Mouse (Mus musculus): ENCODE data around the gene N4bp2. TPM values are rescaled to one million over a fixed set of nuclear protein-coding genes. Genes with fewer than 3 reads are reported as not detected.
A peak's percentile ranks its signal among the peaks of the same experiment; 100 is the strongest.

N4bp2 gene
- total and polyA plus RNA-seq, 3 experiments: 2.4 to 11.1 (median 11.1) TPM

- H3K27ac ChIP-seq: no peak overlapping the region
- no peak for TF ChIP-seq EP300 (IDR thresholded peaks at IDR 0.05; ENCODE audit: insufficient read depth, low read depth, low read length)
Observed at GRCm38 (mm10) chr5:65850765-65851164, 87.4 kb downstream of the N4bp2 start.

GRCm38 (mm10) chr5:65854786-65855191, 91.5 kb downstream of the N4bp2 start:
- intact Hi-C loops (cut with DNase I): no loop called here

More at GRCm38 (mm10) chr5:65850765-65851164, 87.4 kb downstream of the N4bp2 start:
- intact Hi-C loops (cut with DNase I): no loop called here
- no peaks in the 10 kb centered on the region for H3K4me1 ChIP-seq (ENCODE audit: control insufficient read depth, insufficient read depth, low read length)
- no peaks in the 10 kb centered on the region for H3K79me2 ChIP-seq (replicated peaks; ENCODE audit: control insufficient read depth, insufficient read depth, low read length)
- H3K4me3 ChIP-seq: no peak overlapping the region
- no peaks in the 10 kb centered on the region for H3K27me3 ChIP-seq (ENCODE audit: control insufficient read depth, insufficient read depth, low read length)
- DNase-seq: peak in 1 of 2 experiments; percentile 28
- H3K9ac ChIP-seq (ENCODE audit: low read depth, low read length): no peak overlapping the region
- H3K36me3 ChIP-seq (ENCODE audit: control insufficient read depth, insufficient read depth, low read length): no peaks in the 10 kb centered on the region
- 57% methylated on average over 11 of the region's 11 CpGs for WGBS

GRCm38 (mm10) chr5:65855571-65855970, 92.2 kb downstream of the N4bp2 start:
- intact Hi-C loops (cut with DNase I): no loop called here
- TF ChIP-seq CTCF (IDR thresholded peaks at IDR 0.05) (no peak), EP300 (IDR thresholded peaks at IDR 0.05; ENCODE audit: insufficient read depth, low read depth, low read length) (no peak), POLR2A (IDR thresholded peaks at IDR 0.05; ENCODE audit: insufficient read depth, low read depth, low read length) (no peak)
- WGBS: 61% methylated on average over 3 of the region's 3 CpGs

More at GRCm38 (mm10) chr5:65854786-65855191, 91.5 kb downstream of the N4bp2 start:
- DNase-seq: no peak
- Histone ChIP-seq H3K36me3 (ENCODE audit: control insufficient read depth, insufficient read depth, low read length) (no peaks in the 10 kb centered on the region), H3K4me1 (ENCODE audit: control insufficient read depth, insufficient read depth, low read length) (no peaks in the 10 kb centered on the region), H3K9ac (ENCODE audit: low read depth, low read length) (no peak overlapping the region), H3K79me2 (replicated peaks; ENCODE audit: control insufficient read depth, insufficient read depth, low read length) (no peaks in the 10 kb centered on the region), H3K4me3 (no peak overlapping the region), H3K27ac (no peak overlapping the region), H3K27me3 (ENCODE audit: control insufficient read depth, insufficient read depth, low read length) (no peaks in the 10 kb centered on the region)
- 70% methylated on average over 8 of the region's 8 CpGs for WGBS
- TF ChIP-seq POLR2A (IDR thresholded peaks at IDR 0.05; ENCODE audit: insufficient read depth, low read depth, low read length): no peak
- TF ChIP-seq CTCF (IDR thresholded peaks at IDR 0.05): no peak
- no peak for TF ChIP-seq EP300 (IDR thresholded peaks at IDR 0.05; ENCODE audit: insufficient read depth, low read depth, low read length)

GRCm38 (mm10) chr5:65856591-65857411, 93.5 kb downstream of the N4bp2 start:
- H3K4me3 ChIP-seq: no peak overlapping the region
- intact Hi-C loops (cut with DNase I): no loop called here
- no peak for DNase-seq
- no peak overlapping the region for H3K27ac ChIP-seq
- H3K79me2 ChIP-seq (replicated peaks; ENCODE audit: control insufficient read depth, insufficient read depth, low read length): no peaks in the 10 kb centered on the region
- WGBS: 72% methylated on average over 17 of the region's 17 CpGs
- H3K36me3 ChIP-seq (ENCODE audit: control insufficient read depth, insufficient read depth, low read length): no peaks in the 10 kb centered on the region
- TF ChIP-seq EP300 (IDR thresholded peaks at IDR 0.05; ENCODE audit: insufficient read depth, low read depth, low read length) (no peak), CTCF (IDR thresholded peaks at IDR 0.05) (no peak), POLR2A (IDR thresholded peaks at IDR 0.05; ENCODE audit: insufficient read depth, low read depth, low read length) (no peak)
- no peaks in the 10 kb centered on the region for H3K4me1 ChIP-seq (ENCODE audit: control insufficient read depth, insufficient read depth, low read length)
- no peak overlapping the region for H3K9ac ChIP-seq (ENCODE audit: low read depth, low read length)
- H3K27me3 ChIP-seq (ENCODE audit: control insufficient read depth, insufficient read depth, low read length): no peaks in the 10 kb centered on the region

More at GRCm38 (mm10) chr5:65855571-65855970, 92.2 kb downstream of the N4bp2 start:
- Histone ChIP-seq H3K4me1 (ENCODE audit: control insufficient read depth, insufficient read depth, low read length) (no peaks in the 10 kb centered on the region), H3K27ac (no peak overlapping the region), H3K4me3 (no peak overlapping the region), H3K9ac (ENCODE audit: low read depth, low read length) (no peak overlapping the region), H3K36me3 (ENCODE audit: control insufficient read depth, insufficient read depth, low read length) (no peaks in the 10 kb centered on the region), H3K27me3 (ENCODE audit: control insufficient read depth, insufficient read depth, low read length) (no peaks in the 10 kb centered on the region), H3K79me2 (replicated peaks; ENCODE audit: control insufficient read depth, insufficient read depth, low read length) (no peaks in the 10 kb centered on the region)
- DNase-seq: no peak

- intact Hi-C loops (cut with DNase I): no loop called here
- no peak for DNase-seq
- Histone ChIP-seq H3K79me2 (replicated peaks; ENCODE audit: control insufficient read depth, insufficient read depth, low read length) (no peaks in the 10 kb centered on the region), H3K4me1 (ENCODE audit: control insufficient read depth, insufficient read depth, low read length) (no peaks in the 10 kb centered on the region), H3K4me3 (no peak overlapping the region), H3K36me3 (ENCODE audit: control insufficient read depth, insufficient read depth, low read length) (no peaks in the 10 kb centered on the region), H3K27me3 (ENCODE audit: control insufficient read depth, insufficient read depth, low read length) (no peaks in the 10 kb centered on the region), H3K27ac (no peak overlapping the region), H3K9ac (ENCODE audit: low read depth, low read length) (no peak overlapping the region)
- TF ChIP-seq POLR2A (IDR thresholded peaks at IDR 0.05; ENCODE audit: insufficient read depth, low read depth, low read length) (no peak), EP300 (IDR thresholded peaks at IDR 0.05; ENCODE audit: insufficient read depth, low read depth, low read length) (no peak), CTCF (IDR thresholded peaks at IDR 0.05) (no peak)
- 85% methylated on average over 12 of the region's 12 CpGs for WGBS
Observed at GRCm38 (mm10) chr5:65857935-65858334, 94.6 kb downstream of the N4bp2 start.

GRCm38 (mm10) chr5:65858355-65858754, 95.0 kb downstream of the N4bp2 start:
- Histone ChIP-seq H3K4me1 (ENCODE audit: control insufficient read depth, insufficient read depth, low read length) (no peaks in the 10 kb centered on the region), H3K79me2 (replicated peaks; ENCODE audit: control insufficient read depth, insufficient read depth, low read length) (no peaks in the 10 kb centered on the region), H3K27ac (no peak overlapping the region), H3K27me3 (ENCODE audit: control insufficient read depth, insufficient read depth, low read length) (no peaks in the 10 kb centered on the region), H3K36me3 (ENCODE audit: control insufficient read depth, insufficient read depth, low read length) (no peaks in the 10 kb centered on the region), H3K4me3 (no peak overlapping the region), H3K9ac (ENCODE audit: low read depth, low read length) (no peak overlapping the region)
- 88% methylated on average over 4 of the region's 6 CpGs for WGBS
- DNase-seq: no peak
- TF ChIP-seq POLR2A (IDR thresholded peaks at IDR 0.05; ENCODE audit: insufficient read depth, low read depth, low read length): no peak
- no peak for TF ChIP-seq EP300 (IDR thresholded peaks at IDR 0.05; ENCODE audit: insufficient read depth, low read depth, low read length)
- TF ChIP-seq CTCF (IDR thresholded peaks at IDR 0.05): no peak
- intact Hi-C loops (cut with DNase I): no loop called here
